Mouse (Mus musculus) heart, adult 2 months (tissue): ENCODE results near the gene Ccdc69.

Experiments
- CTCF ChIP-seq: fragments of 200-600 bp; IDR thresholded peaks from 2 replicates; pipeline ENCODE4 v1.8.1; 2022; ENCODE audit warnings: antibody characterized with exemption, mild to moderate bottlenecking, moderate library complexity
- POLR2A ChIP-seq: fragments of 200-500 bp; IDR thresholded peaks from 2 replicates; pipeline ENCODE4 v1.6.1; 2011; ENCODE audit warnings: mild to moderate bottlenecking, low read depth, low read length, control low read depth; ENCODE audit not compliant: insufficient read depth

DNA sequence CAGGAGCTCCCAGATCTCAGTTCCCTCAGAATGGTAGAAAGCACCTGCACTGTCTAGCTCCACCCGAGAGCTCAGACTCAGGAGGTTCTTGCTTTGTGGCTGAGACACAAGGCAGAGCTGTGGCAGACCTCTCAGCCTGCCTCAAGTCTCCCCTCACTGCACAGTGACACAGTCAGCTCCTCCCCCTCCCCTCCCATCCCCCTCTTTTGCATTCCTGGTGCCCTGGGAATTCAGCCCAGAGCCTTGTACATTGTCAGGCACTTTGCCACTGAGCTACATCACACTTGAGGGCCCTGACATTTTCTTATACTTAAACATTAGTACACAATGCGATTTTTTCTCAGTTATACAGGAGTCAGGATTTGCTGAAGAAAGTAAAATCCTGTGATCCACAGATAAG, 8.9 kb downstream of the Ccdc69 start:
- no peak for TF ChIP-seq CTCF
- no peak for TF ChIP-seq POLR2A
